Mouse (Mus musculus): Measurements from ENCODE around the gene Itga3. TPM values are rescaled to one million over a fixed set of nuclear protein-coding genes. Genes with fewer than 3 reads are reported as not detected.

Gene Itga3
- total and polyA plus RNA-seq, 3 experiments: not detected

DNA sequence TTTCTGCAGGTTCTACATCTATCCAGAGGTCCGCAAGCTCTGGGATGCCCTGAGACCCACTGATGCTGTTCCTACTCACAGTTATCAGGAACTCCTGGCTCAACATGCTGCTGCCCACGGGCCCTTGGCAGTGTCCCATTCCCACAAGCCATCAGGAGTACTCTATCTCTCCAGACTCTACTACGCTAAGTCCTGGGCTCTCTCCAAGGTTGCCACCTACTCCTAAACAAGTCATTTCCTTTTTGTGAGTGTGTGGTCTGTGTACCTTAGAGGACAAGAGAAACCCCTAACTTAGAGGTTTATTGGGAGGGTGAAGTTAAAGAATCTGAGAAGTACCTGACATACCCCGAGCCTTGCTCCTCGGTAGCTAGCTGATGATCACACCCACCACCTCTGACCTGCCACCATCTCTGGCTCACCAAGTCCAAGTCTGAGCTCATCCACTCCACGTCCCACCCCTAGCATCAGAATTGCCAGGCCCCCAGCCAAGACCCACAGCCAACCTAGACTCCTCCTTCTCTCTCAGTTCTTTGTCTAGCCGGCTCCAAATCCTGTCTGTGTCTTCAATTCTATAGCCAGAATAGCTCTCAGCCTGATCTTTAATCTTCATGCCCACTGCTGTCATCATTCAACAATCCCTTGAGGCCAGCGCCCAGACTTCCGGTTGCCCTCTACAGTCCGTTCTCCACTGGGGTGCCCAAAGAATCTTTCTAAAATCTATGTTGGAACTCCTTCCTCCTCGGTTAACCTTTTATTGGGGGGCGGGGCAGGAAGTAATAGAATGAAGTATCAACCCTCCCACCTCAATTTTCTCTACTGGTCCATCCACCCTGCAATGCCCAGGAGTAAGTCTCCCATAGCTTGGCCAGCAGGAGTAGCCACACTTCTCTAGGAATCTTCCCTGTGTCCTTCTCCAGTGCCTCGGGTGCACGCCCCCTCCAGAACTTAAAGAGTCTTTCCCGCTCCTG is 67.7 kb downstream of the Itga3 start (continued):
- TF ChIP-seq UBTF (IDR thresholded peaks at IDR 0.05; ENCODE audit: borderline replicate concordance, insufficient read depth, low read depth, low read length) (no peak), BHLHE40 (IDR thresholded peaks at IDR 0.05; ENCODE audit: borderline replicate concordance, low read depth, low read length) (no peak), KAT2A (conservative IDR thresholded peaks at IDR 0.05; ENCODE audit: low read depth, low read length) (no peak), GATA1 (IDR thresholded peaks at IDR 0.05; ENCODE audit: low read depth, low read length) (no peak), NRF1 (IDR thresholded peaks at IDR 0.05; ENCODE audit: insufficient read depth, low read depth, low read length, poor library complexity, severe bottlenecking) (no peak), POLR2AphosphoS5 (IDR thresholded peaks at IDR 0.05; ENCODE audit: borderline replicate concordance, low read depth, low read length) (no peak; the same call in 1 of the 2 replicates), MAFK (IDR thresholded peaks at IDR 0.05; ENCODE audit: borderline replicate concordance, low read depth, low read length) (no peak), ELF1 (IDR thresholded peaks at IDR 0.05; ENCODE audit: low read depth, low read length) (peak; percentile 62)

DNA sequence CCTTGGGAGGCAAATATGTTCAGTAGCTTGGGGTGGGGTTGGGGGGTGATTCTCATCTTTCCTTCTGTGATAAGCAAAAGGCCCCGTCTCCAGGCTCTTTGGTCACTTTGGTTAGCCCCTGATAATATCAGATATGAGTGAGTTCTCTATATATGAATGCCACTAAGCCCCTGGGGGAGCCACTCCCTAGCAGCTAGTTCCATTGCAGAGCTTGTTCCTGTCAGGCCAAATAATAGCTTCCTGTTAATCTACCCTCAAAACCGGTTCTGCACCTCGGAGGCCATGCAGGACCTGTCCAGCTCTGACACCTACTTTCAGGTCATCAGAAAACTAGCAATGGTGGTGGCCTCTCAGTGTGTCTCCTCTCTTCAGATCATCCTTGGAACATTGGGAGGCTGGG is 69.2 kb downstream of the Itga3 start:
- Histone ChIP-seq H3K4me3 (ENCODE audit: control insufficient read depth in 1 of 2, insufficient read depth in 1 of 2, low read depth in 2 of 2, low read length in 2 of 2) (no peak overlapping the region), H3K79me2 (ENCODE audit: control insufficient read depth, insufficient read depth, low read length, poor library complexity) (peaks cover 17% of the 10 kb centered on the region), H3K4me1 (ENCODE audit: control insufficient read depth in 1 of 2, insufficient read depth in 2 of 2, low read length in 2 of 2) (peaks cover under 1 to 59% of the 10 kb centered on the region in 2 experiments), H3K9me3 (replicated peaks; ENCODE audit: insufficient read depth, low read length) (no peaks in the 10 kb centered on the region), H3K9ac (ENCODE audit: control insufficient read depth, low read depth, low read length, poor library complexity, severe bottlenecking) (peak overlapping the region; percentile 61), H3K36me3 (ENCODE audit: control insufficient read depth in 1 of 2, insufficient read depth in 2 of 2, low read length in 2 of 2) (peaks cover under 1 to 42% of the 10 kb centered on the region in 2 experiments; a peak in 3 of 4 replicates), H3K27me3 (ENCODE audit: control insufficient read depth in 1 of 2, insufficient read depth in 2 of 2, low read length in 2 of 2) (no peaks in the 10 kb centered on the region), H3K27ac (ENCODE audit: control insufficient read depth, low read depth, low read length) (peak overlapping the region; percentile 72)
- peak; percentile 56 for DNase-seq (ENCODE audit: low read depth, low spot score)
- 0 out of 2 replicates have a peak, but pooled peaks have one; percentile 33 for TF ChIP-seq ELF1 (IDR thresholded peaks at IDR 0.05; ENCODE audit: low read depth, low read length)
- TF ChIP-seq GATA1 (IDR thresholded peaks at IDR 0.05; ENCODE audit: low read depth, low read length): peak; percentile 47; the same call in 1 of the 2 replicates
- peak; percentile 5; the same call in 1 of the 2 replicates for TF ChIP-seq POLR2AphosphoS2 (IDR thresholded peaks at IDR 0.05; ENCODE audit: low read length)
- no peak for TF ChIP-seq ZNF384 (IDR thresholded peaks at IDR 0.05; ENCODE audit: low read depth, low read length)
- TF ChIP-seq CHD1 (IDR thresholded peaks at IDR 0.05; ENCODE audit: low read depth, low read length): no peak
- TF ChIP-seq TCF12 (IDR thresholded peaks at IDR 0.05; ENCODE audit: low read depth, low read length): no peak
- no peak for TF ChIP-seq ZKSCAN1 (IDR thresholded peaks at IDR 0.05; ENCODE audit: low read depth, low read length)
- TF ChIP-seq POLR2AphosphoS5 (IDR thresholded peaks at IDR 0.05; ENCODE audit: borderline replicate concordance, low read depth, low read length): no peak
- no peak for TF ChIP-seq MEF2A (IDR thresholded peaks at IDR 0.05; ENCODE audit: extremely low read depth, insufficient replicate concordance, low read depth, low read length, poor library complexity, severe bottlenecking)
- 0 out of 2 replicates have a peak, but pooled peaks have one; percentile 21 for TF ChIP-seq CHD2 (IDR thresholded peaks at IDR 0.05; ENCODE audit: low read length)
- no peak for TF ChIP-seq USF2 (IDR thresholded peaks at IDR 0.05; ENCODE audit: borderline replicate concordance in 1 of 2, insufficient read depth in 1 of 2, low read depth in 1 of 2, low read length in 2 of 2)
- no peak for TF ChIP-seq ZC3H11A (IDR thresholded peaks at IDR 0.05; ENCODE audit: low read depth, low read length)
- TF ChIP-seq HCFC1 (IDR thresholded peaks at IDR 0.05; ENCODE audit: low read depth, low read length): 0 out of 2 replicates have a peak, but pooled peaks have one; percentile 5
- no peak for TF ChIP-seq NRF1 (IDR thresholded peaks at IDR 0.05; ENCODE audit: insufficient read depth, low read depth, low read length, poor library complexity, severe bottlenecking)
- no peak for TF ChIP-seq TBP (IDR thresholded peaks at IDR 0.05; ENCODE audit: low read depth, low read length)
- peak in 1 of 2 experiments; percentile 21; a peak in 1 of 4 replicates for TF ChIP-seq POLR2A (IDR thresholded peaks at IDR 0.05; ENCODE audit: control insufficient read depth in 1 of 2, insufficient read depth in 1 of 2, low read depth in 1 of 2, low read length in 2 of 2, poor library complexity in 1 of 2)
- no peak for TF ChIP-seq EP300 (IDR thresholded peaks at IDR 0.05; ENCODE audit: low read depth in 1 of 2, low read length in 2 of 2)
- no peak for TF ChIP-seq JUND (IDR thresholded peaks at IDR 0.05; ENCODE audit: low read depth, low read length)

Measured in MEL (cell line).